Mouse (Mus musculus) CH12.LX (cell line): Measurements from ENCODE around the gene Tfap4. TPM values are rescaled to one million over a fixed set of nuclear protein-coding genes. Genes with fewer than 3 reads are reported as not detected.

Experiments
- DNase-seq: peaks from one replicate; pipeline ENCODE4 v3.0.0-alpha.2; 2013; ENCODE audit errors: extremely low read depth
- H3K27ac ChIP-seq: 2 replicates; pipeline ENCODE4 v1.5.1; 2012; ENCODE audit warnings: low read depth, mild to moderate bottlenecking, control low read depth, moderate library complexity; ENCODE audit not compliant: insufficient read depth
- H3K27me3 ChIP-seq: replicated peaks from 2 replicates; pipeline ENCODE3; 2012; ENCODE audit warnings: inconsistent platforms
- H3K36me3 ChIP-seq, 2 experiments: replicated peaks in 1 of 2; 2 replicates each; pipeline versions ENCODE3 to v1.6.1; 2012; ENCODE audit warnings: inconsistent platforms in 1 of 2, low read length in 1 of 2, mild to moderate bottlenecking in 1 of 2, mixed read lengths in 1 of 2, moderate library complexity in 1 of 2; ENCODE audit not compliant: control insufficient read depth in 1 of 2, insufficient read depth in 1 of 2
- H3K4me1 ChIP-seq, 2 experiments: 2 replicates each; pipeline ENCODE4 v1.6.1; 2012; ENCODE audit warnings: inconsistent platforms in 1 of 2, moderate library complexity in 1 of 2; ENCODE audit not compliant: insufficient read depth in 2 of 2, control insufficient read depth in 1 of 2
- H3K4me2 ChIP-seq: 2 replicates; pipeline ENCODE4 v1.6.1; 2012; ENCODE audit warnings: low read depth, mild to moderate bottlenecking, control low read depth; ENCODE audit not compliant: poor library complexity, insufficient read depth, severe bottlenecking
- H3K4me3 ChIP-seq, 3 experiments: fragments of 150-350 bp in 1 of 3; sonication (generic) in 1 of 3; replicated peaks in 1 of 3; 2 replicates each; pipeline versions ENCODE3 to v1.5.1; 2011 to 2012; ENCODE audit warnings: low read depth in 2 of 3, low read length in 2 of 3, mild to moderate bottlenecking in 2 of 3, moderate library complexity in 2 of 3, control low read depth in 1 of 3, improper control_type of control experiment in 1 of 3, inconsistent platforms in 1 of 3, mixed read lengths in 1 of 3; ENCODE audit not compliant: poor library complexity in 1 of 3
- H3K79me2 ChIP-seq: replicated peaks from 2 replicates; pipeline ENCODE4 v1.6.1; 2012; ENCODE audit warnings: mild to moderate bottlenecking, moderate library complexity; ENCODE audit not compliant: control insufficient read depth, poor library complexity, insufficient read depth, severe bottlenecking; ENCODE audit errors: extremely low read depth
- H3K9ac ChIP-seq: 2 replicates; pipeline ENCODE4 v1.6.1; 2012; ENCODE audit warnings: low read depth, mild to moderate bottlenecking, control low read depth, moderate library complexity; ENCODE audit not compliant: insufficient read depth
- H3K9me3 ChIP-seq: replicated peaks from 2 replicates; pipeline ENCODE3; 2012; ENCODE audit warnings: low read length, inconsistent platforms, mixed read lengths
- CHD2 ChIP-seq: IDR thresholded peaks from 2 replicates; pipeline ENCODE4 v1.6.1; 2011; ENCODE audit warnings: low read length, improper control_type of control experiment
- CTCF ChIP-seq, 2 experiments: IDR thresholded peaks in 1 of 2; conservative IDR thresholded peaks in 1 of 2; 2 replicates each; pipeline ENCODE4 v1.5.1; 2011 to 2012; ENCODE audit warnings: low read depth in 2 of 2, low read length in 2 of 2, improper control_type of control experiment in 1 of 2, inconsistent platforms in 1 of 2, mild to moderate bottlenecking in 1 of 2, moderate library complexity in 1 of 2
- ELF1 ChIP-seq: IDR thresholded peaks from 2 replicates; pipeline ENCODE4 v1.6.1; 2014; ENCODE audit warnings: low read depth, mild to moderate bottlenecking, inconsistent platforms, low read length, improper control_type of control experiment
- EP300 ChIP-seq: IDR thresholded peaks from 2 replicates; pipeline ENCODE4 v1.6.1; 2011; ENCODE audit warnings: low read length, improper control_type of control experiment
- ETS1 ChIP-seq: conservative IDR thresholded peaks from 2 replicates; pipeline ENCODE4 v1.6.1; 2012; ENCODE audit warnings: low read depth, mild to moderate bottlenecking, inconsistent platforms, low read length, improper control_type of control experiment, moderate library complexity
- JUND ChIP-seq: conservative IDR thresholded peaks from 2 replicates; pipeline ENCODE4 v1.6.1; 2011; ENCODE audit warnings: low read depth, low read length, improper control_type of control experiment
- KAT2A ChIP-seq: IDR thresholded peaks from 2 replicates; pipeline ENCODE4 v1.6.1; 2012; ENCODE audit warnings: low read length, improper control_type of control experiment, inconsistent platforms; ENCODE audit not compliant: insufficient replicate concordance
- MAFK ChIP-seq: IDR thresholded peaks from 2 replicates; pipeline ENCODE4 v1.6.1; 2011; ENCODE audit warnings: low read length, improper control_type of control experiment; ENCODE audit not compliant: insufficient replicate concordance
- MAX ChIP-seq: IDR thresholded peaks from 2 replicates; pipeline ENCODE4 v1.6.1; 2011; ENCODE audit warnings: low read length, improper control_type of control experiment
- MEF2A ChIP-seq: IDR thresholded peaks from 2 replicates; pipeline ENCODE4 v1.6.1; 2014; ENCODE audit warnings: low read depth, mild to moderate bottlenecking, inconsistent platforms, low read length, improper control_type of control experiment, borderline replicate concordance
- NELFE ChIP-seq: IDR thresholded peaks from 2 replicates; pipeline ENCODE4 v1.6.1; 2011; ENCODE audit warnings: low read depth, low read length, improper control_type of control experiment
- NRF1 ChIP-seq: IDR thresholded peaks from 2 replicates; pipeline ENCODE4 v1.6.1; 2014; ENCODE audit warnings: low read depth, mild to moderate bottlenecking, inconsistent platforms, low read length, improper control_type of control experiment, moderate library complexity
- PAX5 ChIP-seq: IDR thresholded peaks from 2 replicates; pipeline ENCODE4 v1.6.1; 2012; ENCODE audit warnings: low read length, inconsistent platforms, mixed read lengths
- RAD21 ChIP-seq: IDR thresholded peaks from 2 replicates; pipeline ENCODE4 v1.6.1; 2011; ENCODE audit warnings: low read depth, mild to moderate bottlenecking, low read length, improper control_type of control experiment, moderate library complexity
- RCOR1 ChIP-seq: conservative IDR thresholded peaks from 2 replicates; pipeline ENCODE4 v1.6.1; 2012; ENCODE audit warnings: low read depth, mild to moderate bottlenecking, inconsistent platforms, low read length, improper control_type of control experiment
- SMC3 ChIP-seq: IDR thresholded peaks from 2 replicates; pipeline ENCODE4 v1.6.1; 2011; ENCODE audit warnings: low read depth, low read length, improper control_type of control experiment
- TCF12 ChIP-seq: IDR thresholded peaks from 2 replicates; pipeline ENCODE4 v1.6.1; 2014; ENCODE audit warnings: low read depth, mild to moderate bottlenecking, inconsistent platforms, low read length, improper control_type of control experiment
- UBTF ChIP-seq: IDR thresholded peaks from 2 replicates; pipeline ENCODE4 v1.6.1; 2012; ENCODE audit warnings: low read depth, mild to moderate bottlenecking, inconsistent platforms, low read length, improper control_type of control experiment, moderate library complexity
- USF1 ChIP-seq: IDR thresholded peaks from 2 replicates; pipeline ENCODE4 v1.6.1; 2014; ENCODE audit warnings: low read depth, mild to moderate bottlenecking, inconsistent platforms, low read length, improper control_type of control experiment
- USF2 ChIP-seq: conservative IDR thresholded peaks from 2 replicates; pipeline ENCODE4 v1.6.1; 2011; ENCODE audit warnings: low read depth, low read length, improper control_type of control experiment
- ZC3H11A ChIP-seq: IDR thresholded peaks from 2 replicates; pipeline ENCODE4 v1.6.1; 2012; ENCODE audit warnings: low read depth, mild to moderate bottlenecking, inconsistent platforms, low read length, improper control_type of control experiment
- ZKSCAN1 ChIP-seq: IDR thresholded peaks from 2 replicates; pipeline ENCODE4 v1.6.1; 2012; ENCODE audit warnings: low read depth, inconsistent platforms, low read length, improper control_type of control experiment, borderline replicate concordance
- ZNF384 ChIP-seq: IDR thresholded peaks from 2 replicates; pipeline ENCODE4 v1.6.1; 2012; ENCODE audit warnings: low read depth, low read length, improper control_type of control experiment, inconsistent platforms
- dilution Hi-C: fragments of 300-500 bp; cut with MboI; formaldehyde crosslinking; loops from 2 replicates; pipeline ENCODE4 v1.14.3; 2020; ENCODE audit warnings: low sequenced_read_pairs; ENCODE audit not compliant: extremely low pct_unique_long_range_greater_than_20kb, extremely low pct_ligation_motif_present
- in situ Hi-C: fragments of 300-500 bp; cut with MboI; formaldehyde crosslinking; loops from 3 replicates; pipeline ENCODE4 v1.14.3; 2019; ENCODE audit warnings: low sequenced_read_pairs, low pct_ligation_motif_present, low pct_unique_long_range_greater_than_20kb, mixed read lengths
- polyA plus RNA-seq: library from polyadenylated mRNA; unstranded; fragments of >175 nt; gene quantifications from 2 replicates; pipeline ENCODE4 v1.2.1, GENCODE M21; 2012; ENCODE audit warnings: low read depth; ENCODE audit not compliant: insufficient read length
- total RNA-seq, 2 experiments: library from RNA; depleted of rRNA; stranded (reverse); fragments of 300-350 nt in 1 of 2; fragments of >200 nt in 1 of 2; gene quantifications; 2 replicates each; pipeline ENCODE4 v1.2.3; 2012 to 2014

Tfap4 gene
- total and polyA plus RNA-seq, 3 experiments, result 23.5 to 43.3 (median 24.0) TPM

DNA sequence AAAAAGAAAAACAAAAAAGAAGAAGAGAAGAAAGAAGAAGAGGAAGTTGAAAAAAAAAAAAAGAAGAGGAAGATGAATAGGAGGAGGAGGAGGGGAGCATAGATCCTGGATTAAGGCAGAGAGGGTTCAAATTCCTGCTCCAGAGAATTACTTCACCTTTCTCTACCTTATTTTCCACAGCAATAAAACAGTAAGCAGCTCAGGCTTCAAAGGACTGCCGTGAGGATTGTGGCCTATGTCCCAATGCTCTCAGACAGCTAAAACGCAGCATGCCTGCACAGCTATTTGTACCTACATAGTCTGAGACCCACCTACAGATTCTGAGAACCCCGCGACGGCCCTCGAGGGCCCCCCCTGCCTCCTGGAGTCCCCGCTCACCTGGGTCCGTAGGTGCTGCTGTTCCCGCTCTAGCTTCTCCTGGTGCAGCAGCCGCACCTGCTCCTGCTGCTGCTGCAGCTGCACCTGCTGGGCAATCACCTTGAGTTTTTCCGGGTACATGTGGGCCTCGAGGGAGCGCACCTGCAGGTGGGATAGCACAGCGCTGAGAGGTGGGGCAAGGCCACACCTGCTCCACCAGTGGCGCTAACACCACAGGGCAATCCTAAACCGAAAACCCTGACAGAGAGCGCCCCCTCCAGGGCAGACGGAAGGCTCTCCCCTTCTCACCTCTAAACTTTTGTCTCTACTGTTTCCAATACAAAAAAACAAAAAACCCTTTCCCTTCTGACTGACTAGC lies 10.5 kb downstream of the Tfap4 start:
- Histone ChIP-seq H3K4me2 (no peak overlapping the region), H3K9me3 (no peaks in the 10 kb centered on the region), H3K4me3 (no peak overlapping the region), H3K9ac (no peak overlapping the region), H3K27ac (no peak overlapping the region), H3K27me3 (no peaks in the 10 kb centered on the region), H3K4me1 (peaks cover 22 to 54% of the 10 kb centered on the region in 2 experiments), H3K79me2 (peaks cover 4% of the 10 kb centered on the region; the same call in 1 of the 2 replicates), H3K36me3 (peaks cover 48 to 72% of the 10 kb centered on the region in 2 experiments)
- TF ChIP-seq CTCF (conservative IDR thresholded peaks at IDR 0.05 in 1 of 2, IDR thresholded peaks at IDR 0.05 in 1 of 2; ENCODE audit: low read depth in 2 of 2, low read length in 2 of 2) (peak in 1 of 2 experiments; percentile 59; a peak in 2 of 4 replicates), MEF2A (no peak), ZNF384 (peak; percentile 43), TCF12 (peak; percentile 87), RAD21 (peak; percentile 27)
- in situ Hi-C loops, result no loop called here
- dilution Hi-C loops, result no loop called here
- no peak for DNase-seq

DNA sequence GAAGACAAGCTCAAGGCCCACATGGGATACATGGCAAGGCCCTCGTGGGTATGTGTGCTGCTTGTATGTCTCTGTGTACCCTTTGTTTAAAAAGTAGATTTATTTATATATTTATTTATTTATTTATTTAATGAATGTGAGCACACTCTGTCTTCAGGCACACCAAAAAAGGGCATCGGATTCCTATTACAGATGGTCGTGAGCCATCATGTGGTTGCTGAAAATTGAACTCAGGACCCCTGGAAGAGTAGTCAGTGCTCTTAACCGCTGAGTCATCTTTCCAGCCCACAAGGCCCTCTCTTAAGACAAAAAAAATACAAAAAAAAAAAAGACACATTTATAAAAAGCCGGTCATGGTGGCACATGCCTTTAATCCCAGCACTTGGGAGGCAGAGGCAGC lies 12.0 kb downstream of the Tfap4 start:
- Histone ChIP-seq H3K27me3 (no peaks in the 10 kb centered on the region), H3K9ac (no peak overlapping the region), H3K79me2 (peaks cover 4% of the 10 kb centered on the region; the same call in 1 of the 2 replicates), H3K4me1 (peaks cover 14 to 39% of the 10 kb centered on the region in 2 experiments), H3K4me2 (no peak overlapping the region), H3K36me3 (peaks cover 48 to 77% of the 10 kb centered on the region in 2 experiments), H3K9me3 (no peaks in the 10 kb centered on the region), H3K27ac (no peak overlapping the region), H3K4me3 (no peak overlapping the region)
- TF ChIP-seq JUND (no peak), NELFE (no peak), KAT2A (no peak), RCOR1 (no peak), CTCF (conservative IDR thresholded peaks at IDR 0.05 in 1 of 2, IDR thresholded peaks at IDR 0.05 in 1 of 2; ENCODE audit: low read depth in 2 of 2, low read length in 2 of 2) (no peak), TCF12 (no peak), ZNF384 (no peak), UBTF (no peak), ZC3H11A (no peak)
- dilution Hi-C loops, result no loop called here
- in situ Hi-C loops, result no loop called here
- DNase-seq, result no peak

DNA sequence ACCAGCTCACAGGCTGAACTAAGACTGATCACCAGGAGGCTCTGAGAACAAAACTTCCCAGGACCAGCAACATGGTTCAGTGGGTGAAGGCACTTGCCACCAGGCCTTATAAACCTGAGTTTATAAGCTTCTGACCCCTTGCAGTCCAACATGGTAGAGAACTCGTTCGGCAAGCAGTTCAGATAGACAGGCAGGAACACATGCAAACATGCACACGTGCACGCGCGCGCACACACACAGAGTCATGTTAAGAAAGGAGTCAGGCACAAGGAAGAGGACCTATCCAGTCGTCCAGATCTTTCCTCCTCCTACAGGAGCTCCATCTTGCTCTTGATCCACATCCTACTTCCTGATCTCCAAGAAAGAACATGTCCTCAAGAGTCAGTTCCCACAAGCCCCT lies 12.8 kb downstream of the Tfap4 start:
- no peak overlapping the region for H3K4me3 ChIP-seq
- H3K9me3 ChIP-seq, result no peaks in the 10 kb centered on the region
- no peak for DNase-seq
- peaks cover 9 to 38% of the 10 kb centered on the region in 2 experiments for H3K4me1 ChIP-seq
- H3K4me2 ChIP-seq, result no peak overlapping the region
- H3K27me3 ChIP-seq, result no peaks in the 10 kb centered on the region
- TF ChIP-seq NRF1 (no peak), MAX (no peak), PAX5 (no peak), ETS1 (no peak), ZKSCAN1 (no peak), EP300 (no peak), ELF1 (no peak), TCF12 (no peak), CHD2 (no peak), RCOR1 (no peak), MAFK (no peak), SMC3 (no peak), USF1 (no peak), USF2 (no peak)
- no peak overlapping the region for H3K27ac ChIP-seq
- in situ Hi-C loops, result no loop called here
- no peak overlapping the region for H3K9ac ChIP-seq
- peaks cover 48 to 73% of the 10 kb centered on the region in 2 experiments for H3K36me3 ChIP-seq
- dilution Hi-C loops, result no loop called here
- no peaks in the 10 kb centered on the region for H3K79me2 ChIP-seq
